Mouse (Mus musculus): ENCODE data around the gene Socs2.
A peak's percentile ranks its signal among the peaks of the same experiment; 100 is the strongest.

The Socs2 gene

GRCm38 (mm10) chr10:95416685-95417495 is at the start of gene Socs2:
TSS of gene Socs2 (minus strand) at chr10:95417180.
- DNase-seq (ENCODE audit: low spot score) = peak; percentile 83

- DNase-seq (ENCODE audit: low spot score) = no peak
Measured at GRCm38 (mm10) chr10:95465485-95465896, 48.5 kb upstream of the Socs2 start.

GRCm38 (mm10) chr10:95464527-95464926 is 47.5 kb upstream of the Socs2 start:
- no peak for DNase-seq (ENCODE audit: low spot score)

GRCm38 (mm10) chr10:95462231-95462630 is 45.3 kb upstream of the Socs2 start:
- DNase-seq (ENCODE audit: low spot score) = no peak

GRCm38 (mm10) chr10:95461053-95461553 is 44.1 kb upstream of the Socs2 start:
- DNase-seq (ENCODE audit: low spot score) = no peak

- DNase-seq (ENCODE audit: low spot score) = no peak
Measured at GRCm38 (mm10) chr10:95458050-95458806, 41.2 kb upstream of the Socs2 start.

- DNase-seq (ENCODE audit: low spot score) = no peak
Measured at GRCm38 (mm10) chr10:95457367-95458049, 40.5 kb upstream of the Socs2 start.

- DNase-seq (ENCODE audit: low spot score) = no peak
Measured at GRCm38 (mm10) chr10:95456103-95456502, 39.1 kb upstream of the Socs2 start.

- DNase-seq (ENCODE audit: low spot score) = no peak
Measured at GRCm38 (mm10) chr10:95453282-95453681, 36.3 kb upstream of the Socs2 start.

GRCm38 (mm10) chr10:95449033-95449432 is 32.1 kb upstream of the Socs2 start:
- DNase-seq (ENCODE audit: low spot score) = no peak

- DNase-seq (ENCODE audit: low spot score) = no peak
Measured at GRCm38 (mm10) chr10:95447954-95448353, 31.0 kb upstream of the Socs2 start.

GRCm38 (mm10) chr10:95445104-95446056 is 28.4 kb upstream of the Socs2 start:
- no peak for DNase-seq (ENCODE audit: low spot score)

GRCm38 (mm10) chr10:95442334-95442733 is 25.4 kb upstream of the Socs2 start:
- no peak for DNase-seq (ENCODE audit: low spot score)

GRCm38 (mm10) chr10:95440566-95440965 is 23.6 kb upstream of the Socs2 start:
- no peak for DNase-seq (ENCODE audit: low spot score)

GRCm38 (mm10) chr10:95439718-95440339 is 22.8 kb upstream of the Socs2 start:
- DNase-seq (ENCODE audit: low spot score) = no peak

- no peak for DNase-seq (ENCODE audit: low spot score)
Measured at GRCm38 (mm10) chr10:95438941-95439340, 22.0 kb upstream of the Socs2 start.

GRCm38 (mm10) chr10:95430271-95430670 is 13.3 kb upstream of the Socs2 start:
- no peak for DNase-seq (ENCODE audit: low spot score)

GRCm38 (mm10) chr10:95429111-95429510 is 12.1 kb upstream of the Socs2 start:
- DNase-seq (ENCODE audit: low spot score) = no peak

- DNase-seq (ENCODE audit: low spot score) = no peak
Measured at GRCm38 (mm10) chr10:95426207-95427115, 9.5 kb upstream of the Socs2 start.

GRCm38 (mm10) chr10:95422681-95423080 is 5.7 kb upstream of the Socs2 start:
- no peak for DNase-seq (ENCODE audit: low spot score)
